ENCODE assay signal across 7 mouse cellular contexts in genomic region chr8:86623911-86624731, GRCm38 (mm10). TPM values are rescaled to one million over a fixed set of nuclear protein-coding genes. Genes with fewer than 3 reads are reported as not detected.
A peak's percentile ranks its signal among the peaks of the same experiment; 100 is the strongest.
DNase-seq lines count a peak whose midpoint lies in the region; ATAC-seq lines count a peak whose summit lies in the region.

Lonp2 (plus strand) TSS chr8:86624043.

- peak within 1 kb of the TSS; percentile 76 for H3K27ac ChIP-seq in intestine, embryonic 16.5 days (ENCODE audit: low read length)
- peak within 1 kb of the TSS; percentile 51; the same call in 1 of the 2 replicates for H3K27ac ChIP-seq in midbrain, embryonic 11.5 days (ENCODE audit: low read depth, low read length)

- peak within 1 kb of the TSS; percentile 94 for H3K4me3 ChIP-seq in intestine, embryonic 16.5 days (ENCODE audit: low read length)
- H3K4me3 ChIP-seq in midbrain, embryonic 11.5 days (ENCODE audit: low read depth, low read length): peak within 1 kb of the TSS; percentile 84

- peaks cover 10% of the 10 kb centered on the region for H3K4me1 ChIP-seq in intestine, embryonic 16.5 days (ENCODE audit: control insufficient read depth, insufficient read depth, low read length)
- H3K4me1 ChIP-seq in midbrain, embryonic 11.5 days (ENCODE audit: control insufficient read depth, insufficient read depth, low read length): peaks cover 10% of the 10 kb centered on the region

- under 1% methylated on average over 62 of the region's 62 CpGs for WGBS in intestine, embryonic 16.5 days
- under 1% methylated on average over 61 of the region's 62 CpGs for WGBS in midbrain, embryonic 11.5 days

- DNase-seq in adrenal gland, adult 2 months: peak; percentile 100
- DNase-seq in embryo, embryonic 11.5 days (ENCODE audit: low read depth, low spot score): peak; percentile 92
- DNase-seq in gastrocnemius, postnatal 4 days (ENCODE audit: low spot score in 2 of 2): peak; percentile 98 to 99
- DNase-seq in left cerebral cortex, postnatal 36 days (ENCODE audit: low spot score in 2 of 2): peak; percentile 97
- peak; percentile 99 for DNase-seq in midbrain, embryonic 11.5 days (ENCODE audit: low spot score, missing footprints)
- peak; percentile 95 for DNase-seq in skeletal muscle tissue, adult 2 months (ENCODE audit: low read depth, low spot score)

- peak within 1 kb of the TSS; percentile 74 for H3K4me2 ChIP-seq in intestine, embryonic 16.5 days (ENCODE audit: low read depth, low read length)
- peak within 1 kb of the TSS; percentile 85 for H3K4me2 ChIP-seq in midbrain, embryonic 11.5 days

- peak within 1 kb of the TSS; percentile 80 for H3K9ac ChIP-seq in intestine, embryonic 16.5 days (ENCODE audit: low read depth, low read length)
- H3K9ac ChIP-seq in midbrain, embryonic 11.5 days (ENCODE audit: low read length): peak within 1 kb of the TSS; percentile 71

- ATAC-seq in intestine, embryonic 16.5 days: peak; percentile 99
- ATAC-seq in midbrain, embryonic 11.5 days (ENCODE audit: low FRiP score): peak; percentile 99

- no peaks in the 10 kb centered on the region for H3K27me3 ChIP-seq in intestine, embryonic 16.5 days (replicated peaks; ENCODE audit: control insufficient read depth, insufficient read depth, low read length)
- no peaks in the 10 kb centered on the region for H3K27me3 ChIP-seq in midbrain, embryonic 11.5 days (ENCODE audit: control insufficient read depth, insufficient read depth, low read length)

- no peaks in the 10 kb centered on the region for H3K9me3 ChIP-seq in intestine, embryonic 16.5 days (ENCODE audit: control insufficient read depth, low read length)
- no peaks in the 10 kb centered on the region for H3K9me3 ChIP-seq in midbrain, embryonic 11.5 days (ENCODE audit: control insufficient read depth, low read length)

- H3K36me3 ChIP-seq in intestine, embryonic 16.5 days (ENCODE audit: control insufficient read depth, insufficient read depth, low read length): no peaks in the 10 kb centered on the region
- H3K36me3 ChIP-seq in midbrain, embryonic 11.5 days (ENCODE audit: control insufficient read depth, insufficient read depth, low read length): no peaks in the 10 kb centered on the region

- intact Hi-C loops in left cerebral cortex, postnatal 36 days (cut with DNase I): loop anchor here (10.0 kb wide), 1 partner anchor 261 kb away; the partner anchor contains the start of gene N4bp1

RNA-seq across cellular contexts. Expression of gene Lonp2, which starts in this region (rescaled TPM):
- total RNA-seq in adrenal gland, adult 2 months (2021): 100 to 1,000 TPM; 116 to 150 TPM
- polyA plus RNA-seq in adrenal gland, adult 2 months (2012; rRNA removed): 245 and 253 TPM in 2 replicates
- total RNA-seq in gastrocnemius, postnatal 4 days (2021): 10 to 100 TPM; 47.1 to 49.5 TPM
- 72.5 and 78.0 TPM in 2 replicates for polyA plus RNA-seq in intestine, embryonic 16.5 days (2015; fragmentation: Nextera tagmentation; extraction: Ambion mirVana)
- 10 to 100 TPM; 65.9 to 67.0 TPM for total RNA-seq in left cerebral cortex, postnatal 36 days (2021)
- 76.8 and 79.4 TPM in 2 replicates for polyA plus RNA-seq in midbrain, embryonic 11.5 days (2014; fragmentation: Nextera tagmentation; extraction: Ambion mirVana)

Comparison
In these comparisons a context has a peak if more than half of its experiments do, and no peak if none do; other contexts are left out.
1. Peak in every context shown above with its lines: DNase-seq, ATAC-seq, H3K4me3 ChIP-seq and H3K27ac ChIP-seq.